Mouse (Mus musculus): Measurements from ENCODE around the gene F13b. TPM values are rescaled to one million over a fixed set of nuclear protein-coding genes. Genes with fewer than 3 reads are reported as not detected.

F13b gene
- 0.03 TPM in 1 of 2 replicates, not detected in the other for polyA plus RNA-seq (2012; rRNA removed)

DNA sequence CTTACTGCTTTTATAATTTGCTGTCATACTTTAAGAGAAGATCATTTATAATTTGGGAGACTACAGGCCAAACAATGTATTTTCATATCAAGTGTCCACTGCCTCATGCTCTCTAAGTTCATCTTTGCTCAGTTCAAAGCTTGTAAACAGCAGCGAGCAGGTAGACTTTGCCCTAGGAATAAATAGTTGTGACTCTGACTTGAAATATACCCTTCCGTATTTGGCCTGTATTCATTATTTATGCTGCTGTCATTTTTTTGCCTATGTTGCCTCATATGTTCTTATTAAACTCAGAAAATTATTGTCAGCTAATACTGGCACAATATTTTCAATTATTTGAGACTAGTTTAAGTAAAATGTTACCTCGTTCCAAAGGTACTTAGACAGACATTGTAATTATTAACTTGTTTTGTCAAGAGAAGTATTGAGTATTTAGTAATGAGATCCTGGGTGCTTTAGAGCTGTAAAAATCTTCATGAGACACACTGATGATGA lies at the start of gene F13b:
TSS of gene F13b (plus strand) at position 445 of the 495 bp plus-strand sequence.

GRCm38 (mm10) chr1:139454340-139455225 lies 46.9 kb upstream of the F13b start, which contains the start of gene Aspm:
Aspm (plus strand) TSS chr1:139454772.

DNA sequence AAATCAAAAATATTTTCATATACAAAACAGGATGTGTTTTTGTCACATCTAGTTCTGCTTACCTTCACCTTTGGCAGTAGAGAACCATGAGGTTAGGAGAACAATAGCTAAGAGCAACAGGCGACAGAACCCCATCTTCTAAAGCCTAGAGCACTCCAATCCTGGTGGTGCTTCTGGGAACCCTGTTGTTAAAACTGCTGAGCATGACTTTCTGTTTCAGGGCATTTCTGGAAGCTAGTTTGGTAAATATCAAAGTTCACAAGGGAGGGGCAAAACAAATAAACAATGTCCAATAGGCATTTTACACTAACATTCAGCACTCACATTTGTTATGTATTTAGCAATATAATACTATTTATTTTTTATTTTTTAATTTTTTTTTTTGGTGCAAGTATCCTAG lies 58.5 kb downstream of the F13b start, which contains the start of gene Cfhr1:
TSS of gene Cfhr1 (minus strand) at position 249 of the 400 bp plus-strand sequence.

Other genes starting within 250 kb of the F13b start
- 1.8 and 2.1 TPM in 2 replicates for gene Crb1, start 124.6 kb upstream of the F13b start, polyA plus RNA-seq (2012; rRNA removed)
- gene Zbtb41, start 79.4 kb upstream of the F13b start, polyA plus RNA-seq (2012; rRNA removed): 16.8 and 18.7 TPM in 2 replicates
- 2.3 and 2.7 TPM in 2 replicates for gene Aspm, start 46.9 kb upstream of the F13b start, polyA plus RNA-seq (2012; rRNA removed)
- gene Cfhr1, start 58.6 kb downstream of the F13b start, polyA plus RNA-seq (2012; rRNA removed): not detected in 2 replicates